Mouse (Mus musculus) heart, postnatal 0 days (tissue): ENCODE results near the gene Tmem151a. TPM values are rescaled to one million over a fixed set of nuclear protein-coding genes. Genes with fewer than 3 reads are reported as not detected.

Experiments
- ATAC-seq: fragments of 200-750 bp; cut with Nextera tagmentation; 2 replicates; pipeline ENCODE4 v1.8.0; 2017; ENCODE audit warnings: low read depth, moderate number of reproducible peaks, moderate library complexity; ENCODE audit not compliant: insufficient read depth
- DNase-seq: peaks from one replicate; pipeline ENCODE4 v3.0.0-alpha.2; 2016; ENCODE audit warnings: low spot score
- H3K27ac ChIP-seq: fragments of 300-500 bp; sonication (generic); 2 replicates; pipeline ENCODE4 v1.5.1; 2014; ENCODE audit warnings: low read depth, mild to moderate bottlenecking
- H3K27me3 ChIP-seq: fragments of 300-500 bp; sonication (generic); 2 replicates; pipeline ENCODE4 v1.6.1; 2014; ENCODE audit warnings: low read length, mixed read lengths; ENCODE audit not compliant: control insufficient read depth, insufficient read depth
- H3K36me3 ChIP-seq: fragments of 300-500 bp; sonication (generic); replicated peaks from 2 replicates; pipeline ENCODE4 v1.6.1; 2014; ENCODE audit warnings: low read length, mixed read lengths; ENCODE audit not compliant: control insufficient read depth, insufficient read depth
- H3K4me1 ChIP-seq: fragments of 300-500 bp; sonication (generic); 2 replicates; pipeline ENCODE4 v1.6.1; 2014; ENCODE audit warnings: antibody characterized with exemption; ENCODE audit not compliant: control insufficient read depth, insufficient read depth
- H3K4me2 ChIP-seq: fragments of 300-500 bp; sonication (generic); 2 replicates; pipeline ENCODE4 v1.6.1; 2014; ENCODE audit warnings: low read depth, mild to moderate bottlenecking, low read length, moderate library complexity
- H3K4me3 ChIP-seq: fragments of 300-500 bp; sonication (generic); 2 replicates; pipeline ENCODE4 v1.5.1; 2014; ENCODE audit warnings: low read depth, low read length
- H3K9ac ChIP-seq: fragments of 300-500 bp; sonication (generic); replicated peaks from 2 replicates; pipeline ENCODE4 v1.6.1; 2014; ENCODE audit warnings: low read depth, low read length, mixed read lengths
- H3K9me3 ChIP-seq: fragments of 300-500 bp; sonication (generic); replicated peaks from 2 replicates; pipeline ENCODE4 v1.6.1; 2016; ENCODE audit warnings: low read length; ENCODE audit not compliant: control insufficient read depth
- CTCF ChIP-seq: IDR thresholded peaks from 2 replicates; pipeline ENCODE4 v1.5.1; 2016; ENCODE audit warnings: antibody characterized with exemption, control low read depth, low read depth
- EP300 ChIP-seq: IDR thresholded peaks from 2 replicates; pipeline ENCODE4 v1.6.1; 2016; ENCODE audit warnings: antibody characterized with exemption, low read depth
- WGBS: fragments of 180-500 bp; shearing (Covaris S2); extraction: QIAGEN DNeasy Blood & Tissue Kit; methylation state at CpG from one replicate; pipeline ENCODE4 v1.1.7; 2014; 5-methylcytosine and 5-hydroxymethylcytosine counted together
- polyA plus RNA-seq: library from polyadenylated mRNA; unstranded; fragments of >200 nt; fragmentation: Nextera tagmentation; extraction: Ambion mirVana; gene quantifications from 2 replicates; pipeline ENCODE4 v1.2.1, GENCODE M21; 2015
- total RNA-seq: library from RNA; depleted of rRNA; stranded (reverse); fragments of >200 nt; gene quantifications from 2 replicates; pipeline ENCODE4 v1.2.3, GENCODE M21; 2014; ENCODE audit warnings: low replicate concordance

Tmem151a gene
- total and polyA plus RNA-seq, 2 experiments from 2014 or later, result 2.6 to 3.0 TPM

DNA sequence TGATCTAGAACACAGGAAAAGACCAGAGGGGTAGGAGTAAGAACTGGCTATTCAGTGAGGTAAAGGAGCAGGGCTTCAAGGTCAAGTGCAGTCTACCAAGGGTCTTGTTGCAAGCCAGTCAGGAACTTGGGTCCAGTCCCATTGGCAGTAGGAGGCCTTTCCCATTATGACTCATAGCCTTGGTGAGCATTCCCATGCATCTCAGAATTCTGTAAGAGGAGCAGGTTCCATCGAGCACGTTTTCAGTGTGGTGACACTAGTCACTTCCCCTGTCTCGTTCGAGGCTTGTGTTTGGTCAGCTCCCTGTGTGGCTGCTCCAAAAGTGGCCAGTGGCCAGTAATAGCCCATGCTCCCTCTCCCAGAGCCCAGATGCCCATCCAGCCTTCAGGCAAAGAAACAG is 39.8 kb downstream of the Tmem151a start:
- Histone ChIP-seq H3K4me1 (peaks cover 6% of the 10 kb centered on the region), H3K27me3 (no peaks in the 10 kb centered on the region), H3K36me3 (peaks cover 44% of the 10 kb centered on the region), H3K9me3 (no peaks in the 10 kb centered on the region), H3K4me2 (no peak overlapping the region), H3K4me3 (no peak overlapping the region), H3K27ac (no peak overlapping the region), H3K9ac (no peak overlapping the region)
- DNase-seq (no peak), ATAC-seq (no peak)
- 56% methylated on average over 4 of the region's 4 CpGs for WGBS
- TF ChIP-seq CTCF (no peak), EP300 (no peak)

DNA sequence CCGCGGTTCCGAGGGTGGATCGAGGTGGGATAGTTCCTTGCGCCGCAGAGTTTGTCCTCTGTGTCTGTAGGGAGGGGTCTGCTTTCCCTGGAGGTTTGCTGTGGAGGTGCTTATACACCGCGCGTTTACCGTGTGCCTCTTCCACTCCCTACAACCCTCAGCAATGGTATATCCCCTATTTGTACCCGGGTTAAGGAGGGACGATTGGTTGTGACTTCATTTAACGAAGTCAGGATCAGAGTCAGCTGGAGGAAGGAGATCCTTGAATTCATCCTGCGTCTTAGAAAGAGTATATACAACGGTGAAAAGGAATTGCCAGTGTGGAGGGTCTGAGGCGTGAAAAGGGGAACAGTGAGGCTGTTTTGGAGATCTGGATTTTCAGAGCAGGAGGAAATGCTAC is 43.7 kb downstream of the Tmem151a start:
- TF ChIP-seq CTCF, result no peak
- TF ChIP-seq EP300, result no peak
- Histone ChIP-seq H3K4me2 (peak overlapping the region; percentile 95), H3K9me3 (no peaks in the 10 kb centered on the region), H3K36me3 (peaks cover 12% of the 10 kb centered on the region), H3K27me3 (no peaks in the 10 kb centered on the region), H3K4me3 (peak overlapping the region; percentile 63), H3K4me1 (peaks cover 22% of the 10 kb centered on the region), H3K9ac (peak overlapping the region; percentile 80), H3K27ac (peak overlapping the region; percentile 61)
- 1% methylated on average over 16 of the region's 16 CpGs for WGBS
- DNase-seq (no peak), ATAC-seq (no peak)

DNA sequence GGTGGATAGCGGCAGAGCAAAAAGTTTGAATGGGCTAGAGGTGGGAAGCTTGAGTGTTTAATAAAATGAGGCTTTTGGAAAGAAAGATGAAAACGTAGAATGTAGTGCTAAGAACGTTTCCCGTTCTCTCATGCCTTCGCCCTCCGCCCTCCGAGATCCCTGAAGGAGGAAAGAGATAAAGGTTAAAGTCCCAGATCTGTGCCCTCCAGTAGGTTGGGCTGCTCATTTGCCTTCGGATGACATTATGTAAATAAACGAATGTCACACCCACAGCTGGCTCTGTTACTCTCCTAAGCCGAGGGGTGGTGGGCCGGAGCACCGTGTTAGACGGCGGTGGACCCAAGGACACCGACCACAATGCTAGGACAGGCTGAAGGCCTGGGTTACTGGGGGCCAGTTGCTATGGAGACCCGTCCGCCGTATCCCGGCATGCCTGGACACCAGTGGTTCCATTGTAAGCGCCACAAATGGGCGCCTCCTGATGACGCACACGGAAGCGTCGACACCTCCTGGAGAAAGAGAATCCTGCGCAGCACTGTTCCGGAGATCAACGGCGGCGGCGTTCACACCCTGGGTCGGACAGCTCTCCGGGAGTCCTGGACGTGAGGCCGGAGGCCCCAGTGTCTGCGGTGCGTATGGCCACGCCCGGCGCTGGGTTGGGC is 44.3 kb downstream of the Tmem151a start, which contains the start of gene Brms1:
Brms1 (plus strand) TSS at position 493 of the 662 bp plus-strand sequence.
- Histone ChIP-seq H3K9ac (peak within 1 kb of the TSS; percentile 80), H3K36me3 (peaks cover 6% of the 10 kb centered on the region), H3K27me3 (no peaks in the 10 kb centered on the region), H3K4me3 (peak within 1 kb of the TSS; percentile 63), H3K27ac (peak within 1 kb of the TSS; percentile 61), H3K4me2 (peak within 1 kb of the TSS; percentile 95), H3K4me1 (peaks cover 22% of the 10 kb centered on the region), H3K9me3 (no peaks in the 10 kb centered on the region)
- 3% methylated on average over 40 of the region's 40 CpGs for WGBS
- ATAC-seq, result peak; percentile 86
- TF ChIP-seq CTCF, result no peak
- no peak for TF ChIP-seq EP300
- DNase-seq, result peak; percentile 93

DNA sequence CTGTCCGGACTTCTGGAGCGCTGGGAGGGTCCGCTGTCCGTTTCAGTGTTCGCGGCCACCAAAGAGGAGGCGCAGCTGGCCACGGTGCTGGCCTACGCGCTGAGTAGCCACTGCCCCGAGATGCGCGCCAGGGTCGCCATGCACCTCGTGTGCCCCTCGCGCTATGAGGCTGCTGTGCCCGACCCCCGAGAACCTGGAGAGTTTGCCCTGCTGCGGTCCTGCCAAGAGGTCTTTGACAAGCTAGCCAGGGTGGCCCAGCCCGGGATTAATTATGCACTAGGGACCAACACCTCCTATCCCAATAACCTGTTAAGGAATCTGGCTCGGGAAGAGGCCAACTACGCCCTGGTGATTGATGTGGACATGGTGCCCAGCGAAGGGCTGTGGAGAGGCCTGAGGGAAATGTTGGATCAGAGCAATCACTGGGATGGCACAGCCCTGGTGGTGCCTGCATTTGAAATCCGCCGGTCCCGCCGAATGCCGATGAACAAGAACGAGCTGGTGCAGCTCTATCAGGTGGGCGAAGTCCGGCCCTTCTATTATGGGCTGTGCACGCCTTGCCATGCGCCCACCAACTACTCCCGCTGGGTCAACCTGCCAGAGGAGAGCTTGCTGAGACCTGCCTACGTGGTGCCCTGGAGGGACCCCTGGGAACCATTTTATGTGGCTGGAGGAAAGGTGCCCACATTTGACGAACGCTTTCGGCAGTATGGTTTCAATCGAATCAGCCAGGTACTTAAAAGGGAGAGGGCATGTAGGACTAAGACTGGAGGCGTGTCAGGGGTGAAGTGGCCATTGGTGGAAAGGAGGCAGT is 45.8 kb downstream of the Tmem151a start:
- H3K27ac ChIP-seq, result peak overlapping the region; percentile 40; the same call in 1 of the 2 replicates

DNA sequence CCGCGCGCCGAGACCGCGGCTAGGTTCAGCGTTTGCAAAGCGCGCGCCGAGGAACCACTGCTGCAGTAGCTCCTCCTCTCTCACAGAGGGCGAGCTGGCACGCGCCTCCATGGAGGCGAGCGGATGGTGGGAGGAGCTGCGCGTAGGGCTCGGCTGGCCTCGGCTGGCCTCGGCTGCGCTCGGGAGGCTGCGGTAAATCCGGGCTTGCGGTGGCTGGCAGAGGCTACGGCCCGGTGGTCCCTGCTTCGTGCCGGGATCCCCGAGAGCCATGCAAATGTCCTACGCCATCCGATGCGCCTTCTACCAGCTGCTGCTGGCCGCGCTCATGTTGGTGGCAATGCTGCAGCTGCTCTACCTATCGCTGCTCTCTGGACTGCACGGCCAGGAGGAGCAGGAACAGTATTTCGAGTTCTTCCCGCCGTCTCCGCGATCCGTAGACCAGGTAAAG is 46.6 kb downstream of the Tmem151a start, which contains the start of the genes B4gat1 and AC124502.3:
B4gat1 (plus strand) TSS at position 118 of the 448 bp plus-strand sequence.
AC124502.3 (plus strand) TSS at position 183 of the 448 bp plus-strand sequence.
- ATAC-seq, result peak; percentile 88
- H3K27ac ChIP-seq, result peak within 1 kb of the TSS; percentile 40

More for the DNA sequence above, 45.8 kb downstream of the Tmem151a start:
- no peak for TF ChIP-seq EP300
- TF ChIP-seq CTCF, result no peak
- WGBS, result 14% methylated on average over 41 of the region's 41 CpGs
- no peaks in the 10 kb centered on the region for H3K27me3 ChIP-seq
- peak overlapping the region; percentile 70 for H3K9ac ChIP-seq
- H3K4me3 ChIP-seq, result peak overlapping the region; percentile 63
- DNase-seq (no peak), ATAC-seq (0 out of 2 replicates have a peak, but pooled peaks have one; percentile 10)
- peak overlapping the region; percentile 95 for H3K4me2 ChIP-seq
- H3K4me1 ChIP-seq, result peaks cover 22% of the 10 kb centered on the region
- H3K9me3 ChIP-seq, result no peaks in the 10 kb centered on the region
- H3K36me3 ChIP-seq, result no peaks in the 10 kb centered on the region

More for the DNA sequence above, 46.6 kb downstream of the Tmem151a start, which contains the start of the genes B4gat1 and AC124502.3:
- H3K4me1 ChIP-seq, result peaks cover 22% of the 10 kb centered on the region
- WGBS, result under 1% methylated on average over 39 of the region's 44 CpGs
- peak within 1 kb of the TSS; percentile 95 for H3K4me2 ChIP-seq
- TF ChIP-seq CTCF, result peak; percentile 47; the same call in 1 of the 2 replicates
- TF ChIP-seq EP300, result no peak
- no peaks in the 10 kb centered on the region for H3K9me3 ChIP-seq
- H3K9ac ChIP-seq, result peak within 1 kb of the TSS; percentile 70
- peak; percentile 91 for DNase-seq
- H3K27me3 ChIP-seq, result no peaks in the 10 kb centered on the region
- H3K4me3 ChIP-seq, result peak within 1 kb of the TSS; percentile 63
- H3K36me3 ChIP-seq, result no peaks in the 10 kb centered on the region
